Mouse (Mus musculus) bone marrow macrophage, adult 2 months (primary cell): ENCODE measurements around the gene Sox8. TPM values are rescaled to one million over a fixed set of nuclear protein-coding genes. Genes with fewer than 3 reads are reported as not detected.

ENCODE experiments used
- H3K27ac ChIP-seq: 2 replicates; pipeline ENCODE4 v1.5.1; 2012; ENCODE audit warnings: low read depth, low read length; ENCODE audit not compliant: insufficient read depth
- H3K4me1 ChIP-seq: 2 replicates; pipeline ENCODE4 v1.6.1; 2012; ENCODE audit warnings: low read length; ENCODE audit not compliant: control insufficient read depth, insufficient read depth
- H3K4me3 ChIP-seq: 2 replicates; pipeline ENCODE4 v1.5.1; 2012; ENCODE audit warnings: mild to moderate bottlenecking, low read length, moderate library complexity; ENCODE audit not compliant: insufficient read depth
- CTCF ChIP-seq: IDR thresholded peaks from 2 replicates; pipeline ENCODE4 v1.5.1; 2012; ENCODE audit warnings: low read depth, mild to moderate bottlenecking, low read length, moderate library complexity
- POLR2A ChIP-seq: IDR thresholded peaks from 2 replicates; pipeline ENCODE4 v1.6.1; 2012; ENCODE audit warnings: mild to moderate bottlenecking, low read depth, low read length, borderline replicate concordance
- polyA plus RNA-seq: library from polyadenylated mRNA; stranded (reverse); fragments of >200 nt; gene quantifications from 2 replicates; pipeline ENCODE4 v1.2.4, GENCODE M21; 2012; ENCODE audit not compliant: missing spikeins, insufficient read depth, insufficient read length

Sox8 gene
- polyA plus RNA-seq, 1 experiment, result not detected

DNA sequence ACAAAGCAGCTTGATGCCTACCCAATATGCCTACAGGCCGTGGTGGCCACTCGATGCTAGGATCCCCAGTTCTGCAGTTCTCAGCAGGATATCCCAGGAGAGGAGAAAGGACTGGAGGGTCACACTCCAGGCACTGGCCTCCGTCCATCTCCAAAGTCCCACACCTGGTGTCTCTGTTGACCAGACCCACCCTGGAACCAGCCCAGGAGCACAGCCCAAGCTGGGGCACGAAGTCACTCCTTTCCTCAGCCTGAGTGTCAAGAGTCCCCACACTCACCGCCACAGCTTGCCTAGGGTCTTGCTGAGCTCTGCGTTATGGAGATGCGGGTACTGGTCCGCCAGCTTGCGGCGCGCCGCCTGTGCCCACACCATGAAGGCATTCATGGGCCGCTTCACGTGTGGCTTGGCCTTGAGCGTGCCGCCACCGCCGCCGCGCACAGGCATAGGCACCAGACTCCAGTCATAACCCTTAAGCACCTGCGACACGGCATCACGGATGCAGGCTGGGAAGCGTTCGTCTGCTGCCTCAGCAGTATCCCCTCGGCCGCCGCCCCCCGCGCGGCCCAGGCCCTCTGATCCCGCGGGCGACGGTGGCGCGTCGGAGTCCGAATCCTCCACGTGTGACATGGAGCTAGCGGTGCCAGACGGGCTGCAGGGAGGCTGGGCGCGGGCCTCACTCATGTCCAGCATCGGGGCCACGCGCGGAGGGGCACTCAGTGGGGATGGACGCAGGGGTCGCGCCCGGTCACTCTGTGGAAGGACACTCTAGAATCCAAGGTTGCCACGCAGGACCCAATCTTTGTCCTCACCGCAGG lies 446 bp downstream of the Sox8 start:
- Histone ChIP-seq H3K4me3 (peak overlapping the region; percentile 23), H3K27ac (no peak overlapping the region), H3K4me1 (no peaks in the 10 kb centered on the region)
- TF ChIP-seq POLR2A (no peak), CTCF (no peak)

DNA sequence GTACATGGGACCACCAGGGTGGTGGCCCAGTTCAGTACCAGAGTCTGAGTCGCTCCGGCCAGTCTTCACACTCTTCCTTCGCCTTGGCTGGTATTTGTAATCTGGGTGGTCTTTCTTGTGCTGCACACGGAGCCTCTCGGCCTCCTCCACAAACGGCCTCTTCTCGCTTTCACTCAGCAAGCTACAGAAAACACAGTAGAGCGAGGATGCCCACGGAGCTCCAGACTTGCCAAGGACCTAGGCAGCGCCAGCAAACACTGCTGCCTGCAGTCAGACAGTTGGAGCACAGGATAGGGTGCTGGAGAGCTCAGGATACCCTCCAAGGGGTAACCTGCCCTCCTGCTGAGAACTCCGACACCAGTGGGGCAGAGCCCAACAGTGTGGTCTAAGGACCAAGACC lies 1.6 kb downstream of the Sox8 start:
- H3K27ac ChIP-seq, result no peak overlapping the region
- no peak overlapping the region for H3K4me3 ChIP-seq
- TF ChIP-seq POLR2A, result no peak
- TF ChIP-seq CTCF, result no peak
- no peaks in the 10 kb centered on the region for H3K4me1 ChIP-seq

DNA sequence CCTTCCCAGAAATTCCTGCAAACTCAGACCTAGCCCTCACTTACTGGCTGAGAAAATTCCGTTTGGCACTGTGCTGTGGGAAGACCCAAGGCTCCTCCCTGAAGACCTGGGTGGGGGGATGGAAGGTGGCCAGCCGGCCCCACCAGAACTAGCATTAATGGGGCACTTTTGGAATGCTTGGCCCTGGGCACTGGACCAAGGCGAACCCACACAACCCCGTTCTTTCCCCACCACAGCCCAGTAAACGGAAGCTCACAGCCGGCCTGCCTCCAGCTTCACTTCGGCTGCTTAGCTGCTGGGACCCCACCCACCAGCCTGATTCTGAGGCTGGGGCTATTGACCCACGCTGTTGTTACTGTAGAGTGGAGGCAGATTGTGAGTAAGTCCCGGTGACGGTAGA lies 2.3 kb downstream of the Sox8 start:
- H3K4me1 ChIP-seq, result no peaks in the 10 kb centered on the region
- H3K27ac ChIP-seq, result no peak overlapping the region
- no peak for TF ChIP-seq CTCF
- TF ChIP-seq POLR2A, result no peak
- H3K4me3 ChIP-seq, result no peak overlapping the region

DNA sequence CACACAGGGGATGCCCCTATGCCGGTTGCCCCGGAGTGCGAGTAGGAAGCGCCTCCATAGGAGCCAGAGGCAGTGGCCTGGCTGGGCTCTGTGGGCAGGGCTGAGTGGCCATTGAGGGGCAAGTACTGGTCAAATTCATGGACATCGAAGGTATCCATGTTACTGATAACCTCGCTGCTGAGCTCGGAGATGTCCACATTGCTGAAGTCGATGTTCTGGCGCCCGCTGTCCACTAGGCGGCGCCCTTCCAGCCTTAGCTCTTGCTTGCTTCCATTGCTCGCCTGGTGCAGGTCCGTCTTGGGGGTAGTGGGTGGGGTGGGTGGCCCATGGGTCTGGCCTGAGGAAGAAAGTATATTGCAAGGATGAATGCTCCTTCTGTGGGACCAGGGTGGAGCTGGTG lies 2.7 kb downstream of the Sox8 start:
- no peak overlapping the region for H3K27ac ChIP-seq
- H3K4me1 ChIP-seq, result no peaks in the 10 kb centered on the region
- TF ChIP-seq CTCF (peak; percentile 99), POLR2A (no peak)
- no peak overlapping the region for H3K4me3 ChIP-seq

DNA sequence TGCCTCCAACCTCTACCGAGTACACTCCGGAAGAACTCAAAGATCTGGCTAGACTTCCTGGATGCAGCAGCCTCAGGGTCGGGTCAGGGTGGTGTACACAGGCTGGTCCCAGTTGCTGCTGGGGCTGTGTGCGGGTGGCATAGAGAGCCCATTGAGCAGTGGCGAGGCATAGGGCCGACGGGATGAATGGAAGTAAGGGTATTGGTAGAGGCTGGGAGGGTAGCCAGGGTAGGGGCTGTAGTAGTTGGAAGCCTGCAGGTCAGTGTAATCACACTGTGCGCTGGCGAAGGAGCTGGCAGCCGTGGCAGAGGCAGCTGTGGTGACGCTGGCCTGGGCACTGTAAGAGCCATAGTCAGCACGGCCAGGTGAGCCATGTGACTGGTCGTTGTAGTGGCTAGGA lies 3.2 kb downstream of the Sox8 start:
- no peaks in the 10 kb centered on the region for H3K4me1 ChIP-seq
- no peak overlapping the region for H3K27ac ChIP-seq
- TF ChIP-seq POLR2A (no peak), CTCF (no peak)
- no peak overlapping the region for H3K4me3 ChIP-seq

DNA sequence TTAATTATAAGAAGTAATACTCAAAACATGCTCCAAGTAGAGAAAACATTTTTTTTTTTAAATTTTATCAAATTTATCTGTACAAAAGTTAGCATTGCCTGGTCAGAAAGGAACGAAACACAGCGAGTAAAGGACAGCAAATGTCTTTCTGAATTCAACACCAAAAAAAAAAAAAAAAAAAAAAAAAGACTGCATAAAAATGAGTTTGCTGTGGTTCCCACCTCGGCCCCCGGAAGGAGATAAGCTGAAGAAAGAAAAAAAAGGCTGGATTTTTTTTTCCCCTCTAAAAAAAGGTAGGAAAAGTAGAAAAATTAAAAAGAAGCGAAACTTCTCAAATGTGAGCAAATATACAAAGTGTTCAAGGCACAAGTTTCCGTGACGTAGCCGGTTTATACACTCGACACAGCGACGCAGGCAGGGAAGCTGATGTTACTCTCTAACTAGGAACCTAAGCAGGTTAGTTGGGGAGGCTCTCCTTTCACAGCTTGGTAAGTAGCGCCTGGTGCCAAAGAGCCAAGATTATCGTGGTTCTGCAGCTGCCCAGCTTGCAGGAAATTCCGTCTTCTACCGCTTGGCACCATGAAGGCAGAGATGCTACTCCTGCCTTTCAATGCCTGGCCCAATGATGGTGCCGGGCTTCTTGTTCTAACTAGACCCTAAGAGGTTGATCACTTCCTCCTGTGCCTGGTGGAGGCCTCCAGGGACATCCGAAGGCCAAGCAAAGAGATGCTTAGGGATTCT lies 4.5 kb downstream of the Sox8 start:
- Histone ChIP-seq H3K4me1 (no peaks in the 10 kb centered on the region), H3K4me3 (no peak overlapping the region), H3K27ac (no peak overlapping the region)
- TF ChIP-seq CTCF (no peak), POLR2A (no peak)

DNA sequence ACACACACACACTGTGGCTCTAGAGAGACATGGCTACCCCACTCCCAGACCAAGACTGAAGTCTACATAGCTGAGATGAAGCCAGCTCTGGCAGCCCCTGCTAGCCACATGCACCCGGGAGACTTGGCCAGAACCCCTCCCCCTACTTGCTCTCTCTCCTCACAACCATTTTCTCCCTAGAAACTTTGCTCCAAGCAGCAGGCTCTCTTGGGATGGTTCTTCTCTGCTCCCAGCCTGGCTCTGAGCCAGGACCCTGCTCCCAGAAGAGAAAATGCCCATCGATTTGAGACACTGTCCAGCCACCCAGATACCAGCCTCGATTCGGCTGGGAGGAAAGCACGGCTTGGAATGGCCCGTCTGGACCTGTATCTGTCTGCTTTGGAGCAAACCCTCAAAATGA lies 5.2 kb downstream of the Sox8 start:
- H3K4me1 ChIP-seq, result no peaks in the 10 kb centered on the region
- no peak overlapping the region for H3K27ac ChIP-seq
- H3K4me3 ChIP-seq, result no peak overlapping the region
- TF ChIP-seq CTCF (no peak), POLR2A (no peak)

DNA sequence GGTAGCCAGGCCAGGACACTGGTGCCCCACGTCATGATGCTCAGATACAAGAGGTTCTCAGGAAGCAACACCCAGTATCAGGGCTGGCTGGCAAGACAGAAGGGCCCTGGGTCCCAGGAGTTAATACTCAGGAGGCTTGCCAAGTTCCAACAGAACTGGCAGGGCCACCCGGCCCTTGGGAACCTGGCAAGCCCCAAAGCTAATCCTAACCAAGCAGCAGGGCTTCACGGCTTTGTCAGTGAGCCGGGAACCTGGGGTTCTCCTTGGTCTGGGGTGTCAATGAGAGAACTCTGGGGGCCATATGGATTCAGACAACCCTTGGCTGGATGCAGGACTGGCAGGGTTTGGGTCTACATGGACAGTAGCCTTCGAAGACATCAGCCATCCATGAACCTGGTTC lies 6.0 kb downstream of the Sox8 start:
- no peak overlapping the region for H3K27ac ChIP-seq
- no peaks in the 10 kb centered on the region for H3K4me1 ChIP-seq
- TF ChIP-seq POLR2A (no peak), CTCF (no peak)
- H3K4me3 ChIP-seq, result no peak overlapping the region

DNA sequence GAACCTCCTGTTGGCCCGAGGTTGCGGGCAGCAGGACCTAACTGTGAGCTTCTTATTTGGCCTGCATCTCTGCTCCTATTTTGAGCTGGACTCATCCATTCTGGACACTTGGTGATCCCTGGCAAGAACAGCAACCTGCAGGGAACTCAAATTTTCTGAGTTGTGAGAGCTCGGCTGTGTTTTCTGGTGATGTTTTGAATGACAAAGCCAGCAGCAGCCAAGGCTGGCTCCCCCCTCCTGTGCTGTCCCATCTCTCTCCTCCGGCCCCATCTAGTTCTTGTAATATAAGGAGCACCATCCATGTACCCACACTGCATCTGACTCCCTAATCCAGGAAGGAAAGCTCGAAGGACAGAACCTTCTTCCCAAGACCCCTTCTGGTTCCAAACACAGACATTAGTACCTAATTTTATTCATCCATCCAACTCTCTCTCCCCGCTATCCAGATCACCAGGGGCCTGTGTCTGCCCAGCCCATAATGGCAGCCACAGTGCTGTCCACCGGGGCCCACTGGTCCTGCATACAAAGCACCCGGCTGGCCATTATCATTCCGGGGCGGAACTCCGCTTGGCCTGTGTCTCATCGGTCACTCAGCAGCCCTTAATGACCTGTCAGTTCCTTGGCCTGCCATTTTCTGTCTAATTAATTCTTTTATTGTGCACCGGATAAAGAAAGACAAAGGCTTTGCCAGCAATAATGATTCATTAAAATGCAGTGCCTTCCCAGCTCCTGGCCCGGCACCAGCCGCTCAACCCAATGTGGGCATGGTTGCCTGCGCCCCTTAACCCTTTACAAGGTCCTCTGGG lies 9.1 kb downstream of the Sox8 start:
- H3K4me3 ChIP-seq, result no peak overlapping the region
- no peaks in the 10 kb centered on the region for H3K4me1 ChIP-seq
- TF ChIP-seq POLR2A (no peak), CTCF (no peak)
- no peak overlapping the region for H3K27ac ChIP-seq
